Mouse (Mus musculus) cerebral cortex, adult 2 months (tissue): Measurements from ENCODE around the gene Gm6217.

Experiments used
- WGBS: fragments of 180-500 bp; shearing (Covaris S2); methylation state at CpG from one replicate; pipeline ENCODE4 v1.1.7; 2018; 5-methylcytosine and 5-hydroxymethylcytosine counted together

Gene Gm6217

GRCm38 (mm10) chr1:82931326-82931725 is at the start of gene Gm6217:
Gene Gm6217, minus strand, starts transcription at chr1:82931399.
- no CpG with 5 or more reads among the region's 6 CpGs for WGBS

GRCm38 (mm10) chr1:82975750-82976149 is 44.6 kb upstream of the Gm6217 start:
- 81% methylated on average over 5 of the region's 5 CpGs for WGBS

GRCm38 (mm10) chr1:82974342-82974741 is 43.1 kb upstream of the Gm6217 start:
- 84% methylated on average over 9 of the region's 9 CpGs for WGBS

- 83% methylated on average over 6 of the region's 6 CpGs for WGBS
Measured at GRCm38 (mm10) chr1:82973901-82974300, 42.7 kb upstream of the Gm6217 start.

- 76% methylated on average over 1 of the region's 1 CpGs for WGBS
Measured at GRCm38 (mm10) chr1:82973244-82973643, 42.0 kb upstream of the Gm6217 start.

GRCm38 (mm10) chr1:82972046-82972445 is 40.8 kb upstream of the Gm6217 start:
- 79% methylated on average over 4 of the region's 4 CpGs for WGBS

GRCm38 (mm10) chr1:82966413-82966812 is 35.2 kb upstream of the Gm6217 start:
- WGBS = 86% methylated on average over 3 of the region's 3 CpGs

GRCm38 (mm10) chr1:82959870-82960385 is 28.7 kb upstream of the Gm6217 start, which contains the start of gene Gm47955:
Gene Gm47955, plus strand, starts transcription at chr1:82960286.
- WGBS = 91% methylated on average over 11 of the region's 11 CpGs

GRCm38 (mm10) chr1:82955913-82956312 is 24.7 kb upstream of the Gm6217 start, which contains the start of gene Gm7544:
Gene Gm7544, minus strand, starts transcription at chr1:82956013.

GRCm38 (mm10) chr1:82948601-82949000 is 17.4 kb upstream of the Gm6217 start:
- 90% methylated on average over 2 of the region's 2 CpGs for WGBS

GRCm38 (mm10) chr1:82946029-82946428 is 14.8 kb upstream of the Gm6217 start:
- WGBS = 95% methylated on average over 2 of the region's 2 CpGs

- WGBS = no CpG with 5 or more reads among the region's 6 CpGs
Measured at GRCm38 (mm10) chr1:82943295-82943694, 12.1 kb upstream of the Gm6217 start, which contains the start of gene A030003K21Rik. Gene A030003K21Rik, minus strand, starts transcription at chr1:82943388.

GRCm38 (mm10) chr1:82942505-82942904 is 11.3 kb upstream of the Gm6217 start:
- WGBS = 84% methylated on average over 2 of the region's 2 CpGs

GRCm38 (mm10) chr1:82938666-82939065 is 7.5 kb upstream of the Gm6217 start:
- 97% methylated on average over 5 of the region's 5 CpGs for WGBS

- 91% methylated on average over 2 of the region's 3 CpGs for WGBS
Measured at GRCm38 (mm10) chr1:82930558-82930957, 641 bp downstream of the Gm6217 start.

- 87% methylated on average over 6 of the region's 6 CpGs for WGBS
Measured at GRCm38 (mm10) chr1:82924650-82925049, 6.5 kb downstream of the Gm6217 start, which contains the start of gene A030014E15Rik. Gene A030014E15Rik, plus strand, starts transcription at chr1:82924917.

GRCm38 (mm10) chr1:82913434-82913833 is 17.8 kb downstream of the Gm6217 start:
- 98% methylated on average over 5 of the region's 5 CpGs for WGBS

GRCm38 (mm10) chr1:82913025-82913424 is 18.2 kb downstream of the Gm6217 start, which contains the start of gene A030005L19Rik:
Gene A030005L19Rik, plus strand, starts transcription at chr1:82913325.
- 72% methylated on average over 3 of the region's 3 CpGs for WGBS

GRCm38 (mm10) chr1:82905886-82906285 is 25.3 kb downstream of the Gm6217 start:
- whole genome bisulfite sequencing = 51% methylated on average over 3 of the region's 3 CpGs

GRCm38 (mm10) chr1:82901201-82901600 is 30.0 kb downstream of the Gm6217 start:
- 94% methylated on average over 3 of the region's 3 CpGs for WGBS

GRCm38 (mm10) chr1:82900567-82900966 is 30.6 kb downstream of the Gm6217 start:
- 65% methylated on average over 1 of the region's 1 CpGs for WGBS

- WGBS = 80% methylated on average over 7 of the region's 7 CpGs
Measured at GRCm38 (mm10) chr1:82893269-82893668, 37.9 kb downstream of the Gm6217 start.
